Mouse (Mus musculus): ENCODE data around the gene Coro2b. TPM values are rescaled to one million over a fixed set of nuclear protein-coding genes. Genes with fewer than 3 reads are reported as not detected.

The Coro2b gene
- 1 to 10 TPM; 5.5 to 6.8 TPM for total RNA-seq (2021)
- long read RNA-seq, experiment 1, partial matches to known transcripts: 1 of 2 reads
- long read RNA-seq, experiment 1, other reads (novel, unspliced or antisense): 0 of 2 reads
- long read RNA-seq, experiment 2, partial matches to known transcripts: 0 of 3 reads
- long read RNA-seq, experiment 2, other reads (novel, unspliced or antisense): 3 of 3 reads

DNA sequence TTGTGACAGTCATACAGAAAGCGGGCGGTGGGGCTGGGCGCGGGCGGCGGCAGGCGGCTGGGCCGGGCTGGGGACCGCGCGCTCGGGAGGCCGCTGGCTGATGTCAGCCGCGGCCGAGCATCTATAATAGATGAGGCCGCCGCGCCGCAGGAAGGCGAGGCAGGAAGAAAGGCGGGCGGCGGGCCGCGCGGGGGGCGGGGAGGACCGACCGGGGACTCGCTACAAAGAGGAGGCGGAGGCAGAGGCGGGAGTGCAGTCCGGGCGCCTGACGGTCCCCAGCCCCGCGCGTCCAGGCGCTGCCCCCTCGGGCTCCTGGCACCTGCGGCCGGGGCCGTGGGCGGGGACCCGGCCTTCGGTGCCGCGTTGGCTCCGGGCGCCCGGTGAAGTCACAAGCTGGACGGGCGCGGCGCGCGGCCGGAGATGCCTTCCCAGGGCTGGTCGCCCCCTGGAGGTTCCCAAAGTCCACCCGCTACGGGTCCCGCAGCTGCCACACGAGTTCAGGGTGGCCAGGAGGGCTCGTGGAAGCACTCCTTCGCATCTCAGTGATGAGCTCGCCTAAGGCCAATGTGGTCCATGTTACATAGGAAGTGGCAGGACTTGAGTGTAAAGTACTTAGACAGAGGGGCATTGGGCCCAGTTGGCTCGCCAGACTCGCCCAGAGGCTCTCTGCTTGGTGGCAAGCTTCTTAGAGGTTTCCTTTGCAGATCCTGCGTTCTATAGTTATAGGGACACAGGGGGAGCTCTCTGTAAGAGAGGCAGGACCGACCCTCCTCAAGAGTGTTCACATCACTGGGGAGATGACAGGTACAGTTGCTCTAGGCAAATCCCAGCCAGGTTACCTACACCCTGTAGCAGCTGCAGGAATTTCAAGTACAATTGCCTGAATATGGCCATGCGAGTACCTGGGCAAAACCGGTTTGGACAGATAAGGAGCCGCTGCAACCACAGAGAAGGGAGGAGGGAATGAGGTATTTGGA is at the start of gene Coro2b:
TSS of gene Coro2b (minus strand) at position 390 of the 977 bp plus-strand sequence.
- DNase-seq: peak; percentile 66 to 75
- intact Hi-C loops (cut with DNase I): no loop called here

GRCm38 (mm10) chr9:62577558-62577957 is 40.7 kb upstream of the Coro2b start:
- intact Hi-C loops (cut with DNase I): no loop called here
- DNase-seq: no peak

GRCm38 (mm10) chr9:62569121-62569520 is 32.3 kb upstream of the Coro2b start:
- DNase-seq: no peak
- intact Hi-C loops (cut with DNase I): no loop called here

GRCm38 (mm10) chr9:62567818-62568217 is 31.0 kb upstream of the Coro2b start:
- intact Hi-C loops (cut with DNase I): no loop called here
- DNase-seq: no peak

- no peak for DNase-seq
- intact Hi-C loops (cut with DNase I): no loop called here
Observed at GRCm38 (mm10) chr9:62562236-62562635, 25.4 kb upstream of the Coro2b start.

GRCm38 (mm10) chr9:62560432-62560831 is 23.6 kb upstream of the Coro2b start:
- DNase-seq: no peak
- intact Hi-C loops (cut with DNase I): no loop called here

DNA sequence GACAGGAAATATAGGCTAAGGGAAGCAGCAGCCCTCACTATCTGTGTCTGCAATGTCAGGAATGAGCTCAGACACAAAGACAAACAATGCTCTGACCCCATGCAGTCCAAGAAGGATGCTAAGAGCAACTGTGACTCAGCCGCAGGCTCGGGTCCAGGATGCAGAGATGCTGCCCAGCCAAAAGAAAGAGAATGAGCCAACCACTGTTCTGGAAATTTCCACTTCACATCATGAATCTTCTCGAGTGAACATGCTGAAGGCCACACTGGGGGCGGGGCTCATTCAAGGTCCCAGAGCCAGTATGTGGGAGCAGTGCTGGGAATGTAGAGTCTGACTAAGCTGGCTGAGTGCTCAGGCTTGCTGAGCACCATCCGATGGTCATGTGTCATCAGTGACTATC is 23.2 kb upstream of the Coro2b start:
- intact Hi-C loops (cut with DNase I): no loop called here
- DNase-seq: peak; percentile 84

GRCm38 (mm10) chr9:62559446-62559845 is 22.6 kb upstream of the Coro2b start:
- no peak for DNase-seq
- intact Hi-C loops (cut with DNase I): no loop called here

- DNase-seq: no peak
- intact Hi-C loops (cut with DNase I): no loop called here
Observed at GRCm38 (mm10) chr9:62558058-62558457, 21.2 kb upstream of the Coro2b start.

GRCm38 (mm10) chr9:62556748-62557147 is 19.9 kb upstream of the Coro2b start:
- DNase-seq: no peak
- intact Hi-C loops (cut with DNase I): no loop called here

- intact Hi-C loops (cut with DNase I): loop anchor here (2.0 kb wide), 1 partner anchor 267 kb away; no protein-coding TSS in a partner anchor
- DNase-seq: no peak
Observed at GRCm38 (mm10) chr9:62555258-62555856, 18.5 kb upstream of the Coro2b start.

DNA sequence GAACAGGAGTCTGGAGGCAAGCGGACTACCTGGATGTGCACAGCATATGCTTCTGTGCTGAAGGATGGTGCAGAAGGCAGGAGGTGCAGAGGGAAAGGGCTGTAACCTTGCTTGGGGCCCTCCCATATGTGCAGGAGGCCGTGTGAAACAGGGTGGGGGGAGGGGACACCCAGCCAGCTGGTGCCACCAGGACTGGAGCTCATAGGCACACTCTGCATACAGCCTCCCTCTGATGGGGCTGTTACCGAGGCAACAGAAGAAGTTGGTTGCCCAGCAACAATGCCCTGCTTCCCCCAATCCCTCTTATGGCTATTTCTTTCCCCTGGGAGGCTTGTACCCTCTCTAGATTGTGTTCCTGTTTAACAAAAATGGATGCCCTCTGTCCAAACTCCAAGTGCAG is 17.8 kb upstream of the Coro2b start:
- intact Hi-C loops (cut with DNase I): loop anchor here (2.0 to 5.0 kb wide), 3 partner anchors 182 to 266 kb away; no protein-coding TSS in a partner anchor
- DNase-seq: no peak

DNA sequence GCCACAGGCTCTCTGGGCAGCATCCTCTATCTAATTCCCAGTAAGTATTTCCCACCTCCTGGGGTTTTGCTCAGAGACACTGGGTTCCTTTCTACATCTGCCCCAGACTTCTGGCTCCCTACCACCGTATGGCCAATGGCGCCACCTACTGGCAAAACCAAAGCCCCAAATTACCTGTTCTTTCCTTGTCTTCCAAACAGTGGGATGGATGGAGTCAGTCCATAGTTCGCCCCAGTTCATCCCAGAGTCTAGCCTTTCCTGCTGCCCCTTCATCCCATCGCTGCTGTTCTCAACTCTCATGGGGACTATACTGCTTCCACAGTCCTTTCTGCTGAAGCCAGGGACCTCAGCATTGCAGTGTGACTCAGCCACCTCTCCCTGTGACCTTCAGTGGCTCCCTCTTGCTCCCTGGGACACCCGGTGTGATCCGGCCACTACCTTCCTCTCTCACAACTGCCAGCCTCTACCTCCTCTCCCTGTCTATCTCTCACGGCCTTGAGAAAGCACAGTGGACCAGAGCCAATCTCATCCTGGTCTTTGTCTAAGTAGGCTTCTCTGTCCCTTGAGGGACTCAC is 16.6 kb upstream of the Coro2b start:
- peak; percentile 63 to 67 for DNase-seq

DNA sequence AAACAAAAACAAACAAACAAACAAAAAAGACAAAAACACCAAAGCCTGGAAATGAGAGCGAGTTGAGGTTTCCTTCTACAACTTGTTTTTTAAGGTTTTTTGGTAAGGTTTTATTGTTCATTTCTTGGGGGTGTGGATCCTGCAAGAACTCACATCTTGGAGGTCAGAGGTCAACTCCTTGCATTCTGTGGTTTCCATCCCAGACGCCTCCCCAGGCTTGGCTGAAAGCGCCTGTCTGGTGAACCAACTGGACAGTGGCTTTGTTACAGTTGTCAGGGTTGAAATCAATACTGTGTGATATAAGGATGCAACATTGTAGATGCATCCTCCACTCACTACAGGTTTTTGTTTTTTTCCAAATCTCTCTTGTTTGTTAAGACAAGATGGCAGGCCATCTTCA is 14.7 kb upstream of the Coro2b start:
- intact Hi-C loops (cut with DNase I): loop anchor here (5.0 kb wide), 2 partner anchors 179 to 226 kb away; no protein-coding TSS in a partner anchor

More for the DNA sequence above, 16.6 kb upstream of the Coro2b start:
- intact Hi-C loops (cut with DNase I): loop anchor here (5.0 kb wide), 2 partner anchors 181 to 224 kb away; no protein-coding TSS in a partner anchor

GRCm38 (mm10) chr9:62550661-62551093 is 13.8 kb upstream of the Coro2b start:
- intact Hi-C loops (cut with DNase I): loop anchor here (5.0 kb wide), 2 partner anchors 178 to 227 kb away; no protein-coding TSS in a partner anchor
- DNase-seq: peak in 1 of 2 experiments; percentile 46

More for the DNA sequence above, 14.7 kb upstream of the Coro2b start:
- DNase-seq: no peak

DNA sequence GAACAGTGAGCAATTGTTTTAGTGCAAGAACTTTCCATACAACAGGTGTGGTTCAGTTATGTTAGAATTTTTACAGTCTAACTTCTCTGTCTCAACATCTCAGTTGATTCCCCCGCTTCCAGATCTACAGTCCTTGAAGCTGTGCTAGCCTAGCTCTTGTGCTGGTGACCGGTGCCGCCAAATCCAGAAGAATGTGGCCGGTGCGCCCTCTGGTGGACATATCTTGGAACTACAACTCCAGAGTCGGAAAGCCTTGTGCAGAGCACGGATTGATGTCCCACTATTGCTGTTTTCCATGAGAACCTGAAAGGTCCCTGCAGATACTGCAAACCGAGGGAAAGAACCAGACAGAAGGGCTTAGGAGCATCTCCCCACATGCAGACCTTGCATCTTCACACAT is 13.0 kb upstream of the Coro2b start:
- intact Hi-C loops (cut with DNase I): loop anchor here (1.0 to 5.0 kb wide), 3 partner anchors 80 to 227 kb away; no protein-coding TSS in a partner anchor

GRCm38 (mm10) chr9:62547476-62547875 is 10.6 kb upstream of the Coro2b start:
- peak in 1 of 2 experiments; percentile 9 for DNase-seq
- intact Hi-C loops (cut with DNase I): no loop called here

More for the DNA sequence above, 13.0 kb upstream of the Coro2b start:
- peak; percentile 86 to 93 for DNase-seq

GRCm38 (mm10) chr9:62544856-62545255 is 8.0 kb upstream of the Coro2b start:
- intact Hi-C loops (cut with DNase I): no loop called here
- DNase-seq: no peak

DNA sequence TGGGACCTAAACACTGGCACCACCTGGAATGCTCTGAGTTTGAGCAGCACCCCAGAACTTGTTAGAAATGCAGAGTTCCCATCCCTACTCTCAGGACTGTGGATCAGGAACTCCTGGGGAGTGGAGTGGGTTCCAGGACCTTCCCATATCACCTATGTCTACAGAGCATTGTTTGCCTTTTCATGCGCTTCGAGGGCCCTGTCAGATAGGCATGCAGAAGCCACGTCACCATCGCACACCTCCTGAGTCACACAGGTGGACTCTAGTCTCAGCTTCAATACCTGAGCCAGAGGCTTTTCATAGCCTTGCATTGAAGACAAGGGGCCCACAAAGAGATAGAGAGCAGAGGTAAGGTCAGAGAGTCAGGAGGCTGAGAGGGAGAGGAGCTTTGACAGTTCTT is 7.0 kb upstream of the Coro2b start:
- intact Hi-C loops (cut with DNase I): no loop called here
- no peak for DNase-seq

DNA sequence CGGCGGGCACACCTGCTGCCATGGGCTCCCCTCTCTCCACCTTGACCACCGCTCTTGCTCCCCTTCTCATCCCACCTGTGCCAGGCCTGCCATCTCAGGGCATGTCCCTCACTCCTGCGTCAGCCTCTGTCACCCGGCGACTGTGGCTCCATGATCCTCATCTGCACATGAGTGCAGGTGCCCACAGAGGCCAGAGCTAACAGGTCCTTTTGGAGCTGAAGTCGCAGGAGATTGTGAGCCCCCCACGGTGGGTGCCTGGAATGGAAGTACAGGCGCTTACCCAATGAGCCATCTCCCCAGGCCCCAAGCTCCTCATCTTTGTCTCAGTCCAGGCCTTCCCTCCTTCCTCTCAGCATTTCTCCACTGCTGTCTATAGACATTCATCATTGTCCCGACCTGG is 4.8 kb upstream of the Coro2b start:
- DNase-seq: no peak
- intact Hi-C loops (cut with DNase I): no loop called here
